9 mouse cellular contexts compared by ENCODE assay signal in the genomic region with DNA sequence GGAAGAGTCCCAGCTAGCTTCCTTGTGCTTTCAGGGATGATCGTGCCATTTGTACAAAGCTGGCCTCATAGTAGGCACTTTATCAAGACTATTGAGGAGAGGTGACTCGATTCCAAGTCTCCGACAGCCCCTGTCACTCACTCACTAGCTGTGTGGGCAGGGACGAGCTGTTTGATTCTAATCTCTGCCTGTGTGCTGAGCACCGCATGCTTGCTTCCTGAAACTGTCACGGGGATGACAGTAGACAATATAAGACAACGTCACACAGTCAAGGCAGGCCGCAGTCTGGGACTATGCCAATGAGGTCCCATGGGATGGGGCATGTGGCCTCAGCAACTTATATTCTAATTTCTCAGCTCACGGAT. TPM values are rescaled to one million over a fixed set of nuclear protein-coding genes. Genes with fewer than 3 reads are reported as not detected.
DNase-seq lines count a peak whose midpoint lies in the region; ATAC-seq lines count a peak whose summit lies in the region.
"Had no signal": no experiment of that assay in that cellular context is flagged by ENCODE, and none has a peak within 500 bp of the region (broad histone marks: within the 10 kb centered on the region; RNA-seq: fewer than 3 reads in every experiment).

No protein-coding gene starts in this region.

- H3K9me3 ChIP-seq in embryonic facial prominence, embryonic 12.5 days: no peaks in the 10 kb centered on the region
- H3K9me3 ChIP-seq in stomach, embryonic 15.5 days: no peaks in the 10 kb centered on the region

- H3K4me3 ChIP-seq in embryonic facial prominence, embryonic 12.5 days: no peak overlapping the region
- H3K4me3 ChIP-seq in stomach, embryonic 15.5 days (replicated peaks): no peak overlapping the region
- H3K4me3 ChIP-seq: myocyte had no signal

- intact Hi-C loops in heart, postnatal 36 days (cut with DNase I): loop anchor here (2.0 to 5.0 kb wide), 4 partner anchors 50 to 803 kb away; no protein-coding TSS in a partner anchor

- no peak overlapping the region for H3K9ac ChIP-seq in embryonic facial prominence, embryonic 12.5 days
- no peak overlapping the region for H3K9ac ChIP-seq in stomach, embryonic 15.5 days

- peak; percentile 49 to 63 for DNase-seq in cerebellum, postnatal 14 days
- DNase-seq in cerebellum, adult 11-12 months: no peak
- DNase-seq in heart, postnatal 36 days: peak; percentile 67 to 71
- peak; percentile 70 to 75 for DNase-seq in kidney, postnatal 25 days
- DNase-seq in lung, postnatal 25 days (ENCODE audit: low spot score): peak; percentile 69
- DNase-seq in right cerebral cortex, postnatal 14 days: no peak

- WGBS in embryonic facial prominence, embryonic 12.5 days: 67% methylated on average over 9 of the region's 9 CpGs
- WGBS in stomach, embryonic 15.5 days: 76% methylated on average over 9 of the region's 9 CpGs

- ATAC-seq in embryonic facial prominence, embryonic 12.5 days (ENCODE audit: insufficient number of reproducible peaks, insufficient read depth, low FRiP score, low TSS enrichment): no peak
- no peak for ATAC-seq in stomach, embryonic 15.5 days (ENCODE audit: insufficient read depth, low FRiP score, low read depth)

- H3K4me2 ChIP-seq in embryonic facial prominence, embryonic 12.5 days (replicated peaks): peak overlapping the region; percentile 27; the same call in 1 of the 2 replicates
- no peak overlapping the region for H3K4me2 ChIP-seq in stomach, embryonic 15.5 days

- H3K27ac ChIP-seq in embryonic facial prominence, embryonic 12.5 days: peak overlapping the region; percentile 63
- peak overlapping the region; percentile 42; the same call in 1 of the 2 replicates for H3K27ac ChIP-seq in stomach, embryonic 15.5 days

- no peaks in the 10 kb centered on the region for H3K36me3 ChIP-seq in embryonic facial prominence, embryonic 12.5 days
- H3K36me3 ChIP-seq in stomach, embryonic 15.5 days: no peaks in the 10 kb centered on the region

- H3K27me3 ChIP-seq in embryonic facial prominence, embryonic 12.5 days: no peaks in the 10 kb centered on the region
- H3K27me3 ChIP-seq in stomach, embryonic 15.5 days (replicated peaks): no peaks in the 10 kb centered on the region

- peaks cover 5% of the 10 kb centered on the region; the same call in 1 of the 2 replicates for H3K4me1 ChIP-seq in embryonic facial prominence, embryonic 12.5 days
- 0 out of 2 replicates have a peak, but pooled peaks cover 4% of the 10 kb centered on the region for H3K4me1 ChIP-seq in stomach, embryonic 15.5 days

RNA-seq across cellular contexts. Expression of a gene that starts 13.6 kb away (rescaled TPM):
- 2.9 and 3.1 TPM in 2 replicates for polyA plus RNA-seq in embryonic facial prominence, embryonic 12.5 days (2016; fragmentation: Nextera tagmentation; extraction: Ambion mirVana)
- total RNA-seq in heart, postnatal 36 days (2021): 1 to 10 TPM; 2.2 to 2.9 TPM
- 1.7 and 2.3 TPM in 2 replicates for polyA plus RNA-seq in stomach, embryonic 15.5 days (2015; fragmentation: Nextera tagmentation; extraction: Ambion mirVana)

RNA-seq across cellular contexts. Expression of a gene that starts 54.8 kb away (rescaled TPM):
- polyA plus RNA-seq in embryonic facial prominence, embryonic 12.5 days (2016; fragmentation: Nextera tagmentation; extraction: Ambion mirVana): 138 and 140 TPM in 2 replicates
- 10 to 100 TPM; 73.6 to 80.4 TPM for total RNA-seq in heart, postnatal 36 days (2021)
- polyA plus RNA-seq in stomach, embryonic 15.5 days (2015; fragmentation: Nextera tagmentation; extraction: Ambion mirVana): 111 and 117 TPM in 2 replicates

Comparison
In these comparisons a context has a peak if more than half of its experiments do, and no peak if none do; other contexts are left out.
1. DNase-seq: peak in cerebellum, postnatal 14 days (2 of 2), heart, postnatal 36 days (2 of 2), kidney, postnatal 25 days (2 of 2) and lung, postnatal 25 days (single experiment); none in cerebellum, adult 11-12 months (single experiment) and right cerebral cortex, postnatal 14 days (single experiment).